Comparison of ENCODE assay signal across 8 mouse cellular contexts in genomic region chr14:48120443-48120751, GRCm38 (mm10). TPM values are rescaled to one million over a fixed set of nuclear protein-coding genes. Genes with fewer than 3 reads are reported as not detected.
DNase-seq lines count a peak whose midpoint lies in the region; ATAC-seq and TF ChIP-seq lines count a peak whose summit lies in the region.

No protein-coding gene starts in this region.

- H3K27ac ChIP-seq in forebrain, embryonic 12.5 days, result no peak overlapping the region
- peak overlapping the region; percentile 90 for H3K27ac ChIP-seq in limb, embryonic 12.5 days
- H3K27ac ChIP-seq in neural tube, embryonic 14.5 days (ENCODE audit: low read depth, low read length), result no peak overlapping the region; the same call in 1 of the 2 replicates

- H3K27me3 ChIP-seq in forebrain, embryonic 12.5 days, result peaks cover 7% of the 10 kb centered on the region; the same call in 1 of the 2 replicates
- H3K27me3 ChIP-seq in limb, embryonic 12.5 days, result peaks cover 6% of the 10 kb centered on the region; the same call in 1 of the 2 replicates
- H3K27me3 ChIP-seq in neural tube, embryonic 14.5 days (ENCODE audit: control insufficient read depth, insufficient read depth, low read length), result no peaks in the 10 kb centered on the region

- H3K9ac ChIP-seq in forebrain, embryonic 12.5 days, result peak overlapping the region; percentile 83; the same call in 1 of the 2 replicates
- H3K9ac ChIP-seq in limb, embryonic 12.5 days (replicated peaks), result peak overlapping the region; percentile 89; the same call in 1 of the 2 replicates
- H3K9ac ChIP-seq in neural tube, embryonic 14.5 days (replicated peaks; ENCODE audit: low read depth, low read length), result 0 out of 2 replicates have a peak overlapping the region, but pooled peaks have one; percentile 90

- DNase-seq in lung, adult 2 months, result peak; percentile 43
- DNase-seq in lung, postnatal 4 days, result no peak
- no peak for DNase-seq in retina, postnatal 1 day
- no peak for DNase-seq in layer of hippocampus, adult 9-10 months (ENCODE audit: low spot score)
- DNase-seq in embryo, embryonic 10 days (ENCODE audit: low spot score), result no peak

- H3K4me2 ChIP-seq in forebrain, embryonic 12.5 days, result peak overlapping the region; percentile 85
- peak overlapping the region; percentile 81 for H3K4me2 ChIP-seq in limb, embryonic 12.5 days
- peak overlapping the region; percentile 71 for H3K4me2 ChIP-seq in neural tube, embryonic 14.5 days (ENCODE audit: low read depth, low read length)

- no peak for TF ChIP-seq CTCF in lung, adult 2 months (IDR thresholded peaks at IDR 0.05; ENCODE audit: insufficient read depth, low read length)

- no peak for TF ChIP-seq POLR2A in lung, adult 2 months (IDR thresholded peaks at IDR 0.05; ENCODE audit: borderline replicate concordance, extremely low read depth, low read depth, low read length)

- no peaks in the 10 kb centered on the region for H3K36me3 ChIP-seq in forebrain, embryonic 12.5 days (replicated peaks)
- H3K36me3 ChIP-seq in limb, embryonic 12.5 days, result no peaks in the 10 kb centered on the region
- H3K36me3 ChIP-seq in neural tube, embryonic 14.5 days (ENCODE audit: control insufficient read depth, insufficient read depth, low read length), result no peaks in the 10 kb centered on the region

- peak overlapping the region; percentile 98 for H3K4me3 ChIP-seq in lung, adult 2 months (replicated peaks; ENCODE audit: extremely low read depth, low read depth, low read length)
- peak overlapping the region; percentile 82 for H3K4me3 ChIP-seq in forebrain, embryonic 12.5 days (replicated peaks)
- peak overlapping the region; percentile 84 for H3K4me3 ChIP-seq in limb, embryonic 12.5 days (replicated peaks)
- H3K4me3 ChIP-seq in neural tube, embryonic 14.5 days (ENCODE audit: low read depth, low read length), result peak overlapping the region; percentile 80

- no peaks in the 10 kb centered on the region for H3K9me3 ChIP-seq in forebrain, embryonic 12.5 days
- no peaks in the 10 kb centered on the region for H3K9me3 ChIP-seq in limb, embryonic 12.5 days
- H3K9me3 ChIP-seq in neural tube, embryonic 14.5 days (ENCODE audit: control insufficient read depth, low read length), result no peaks in the 10 kb centered on the region

- 1% methylated on average over 10 of the region's 10 CpGs for WGBS in lung, adult 2 months
- WGBS in forebrain, embryonic 12.5 days, result 0% methylated on average over 10 of the region's 10 CpGs
- 0% methylated on average over 10 of the region's 10 CpGs for WGBS in limb, embryonic 12.5 days
- WGBS in neural tube, embryonic 14.5 days, result under 1% methylated on average over 10 of the region's 10 CpGs

- H3K4me1 ChIP-seq in lung, adult 2 months (ENCODE audit: control insufficient read depth, insufficient read depth, low read length), result peaks cover 2% of the 10 kb centered on the region; the same call in 1 of the 2 replicates
- peaks cover 49% of the 10 kb centered on the region for H3K4me1 ChIP-seq in forebrain, embryonic 12.5 days
- peaks cover 37% of the 10 kb centered on the region for H3K4me1 ChIP-seq in limb, embryonic 12.5 days (replicated peaks)
- peaks cover 27% of the 10 kb centered on the region; the same call in 1 of the 2 replicates for H3K4me1 ChIP-seq in neural tube, embryonic 14.5 days (ENCODE audit: control insufficient read depth, insufficient read depth, low read length)

- no peak for ATAC-seq in forebrain, embryonic 12.5 days (ENCODE audit: low FRiP score)
- ATAC-seq in limb, embryonic 12.5 days (ENCODE audit: insufficient number of reproducible peaks, insufficient read depth, low FRiP score, low TSS enrichment, low read depth), result peak; percentile 56; the same call in 1 of the 2 replicates
- ATAC-seq in neural tube, embryonic 14.5 days (ENCODE audit: low read depth), result no peak; the same call in 1 of the 2 replicates

RNA-seq across cellular contexts. Expression of gene Peli2, which starts 0.2 kb away (rescaled TPM):
- polyA plus RNA-seq in lung, adult 2 months (2012; rRNA removed), result 18.7 and 25.0 TPM in 2 replicates
- 9.4 and 11.1 TPM in 2 replicates for polyA plus RNA-seq in forebrain, embryonic 12.5 days (2016; fragmentation: Nextera tagmentation; extraction: Ambion mirVana)
- 12.3 and 12.6 TPM in 2 replicates for polyA plus RNA-seq in limb, embryonic 12.5 days (2016; fragmentation: Nextera tagmentation; extraction: Ambion mirVana)
- polyA plus RNA-seq in neural tube, embryonic 14.5 days (2014; fragmentation: Nextera tagmentation; extraction: Ambion mirVana), result 7.5 and 13.3 TPM in 2 replicates
